Mouse (Mus musculus) kidney, embryonic 14.5 days (tissue): ENCODE results near the gene Krt81. TPM values are rescaled to one million over a fixed set of nuclear protein-coding genes. Genes with fewer than 3 reads are reported as not detected.

ENCODE experiments used
- ATAC-seq: fragments of 200-750 bp; cut with Nextera tagmentation; 2 replicates; pipeline ENCODE4 v1.8.0; 2017; ENCODE audit warnings: moderate number of reproducible peaks, mild to moderate bottlenecking, moderate TSS enrichment, moderate library complexity; ENCODE audit not compliant: low FRiP score, low TSS enrichment
- H3K27ac ChIP-seq: fragments of 300-500 bp; sonication (generic); 2 replicates; pipeline ENCODE4 v1.5.1; 2014; ENCODE audit warnings: low read depth, mild to moderate bottlenecking, low read length, moderate library complexity, mixed read lengths
- H3K27me3 ChIP-seq: fragments of 300-500 bp; sonication (generic); 2 replicates; pipeline ENCODE4 v1.6.1; 2014; ENCODE audit warnings: mild to moderate bottlenecking, low read length; ENCODE audit not compliant: control insufficient read depth, insufficient read depth
- H3K36me3 ChIP-seq: fragments of 300-500 bp; sonication (generic); 2 replicates; pipeline ENCODE4 v1.6.1; 2014; ENCODE audit warnings: low read length, mixed read lengths; ENCODE audit not compliant: control insufficient read depth, insufficient read depth
- H3K4me1 ChIP-seq: fragments of 300-500 bp; sonication (generic); 2 replicates; pipeline ENCODE4 v1.6.1; 2014; ENCODE audit warnings: low read length, mixed read lengths; ENCODE audit not compliant: control insufficient read depth, insufficient read depth
- H3K4me2 ChIP-seq: fragments of 300-500 bp; sonication (generic); replicated peaks from 2 replicates; pipeline ENCODE4 v1.6.1; 2014; ENCODE audit warnings: low read depth, mild to moderate bottlenecking, low read length
- H3K4me3 ChIP-seq: fragments of 300-500 bp; sonication (generic); 2 replicates; pipeline ENCODE4 v1.5.1; 2014; ENCODE audit warnings: mild to moderate bottlenecking, low read length
- H3K9ac ChIP-seq: fragments of 300-500 bp; sonication (generic); 2 replicates; pipeline ENCODE4 v1.6.1; 2014; ENCODE audit warnings: low read depth, mild to moderate bottlenecking, low read length, moderate library complexity
- H3K9me3 ChIP-seq: fragments of 300-500 bp; sonication (generic); 2 replicates; pipeline ENCODE4 v1.6.1; 2016; ENCODE audit warnings: low read length; ENCODE audit not compliant: control insufficient read depth
- WGBS: fragments of 180-500 bp; shearing (Covaris S2); extraction: QIAGEN DNeasy Blood & Tissue Kit; methylation state at CpG from one replicate; pipeline ENCODE4 v1.1.7; 2014; 5-methylcytosine and 5-hydroxymethylcytosine counted together
- polyA plus RNA-seq: library from polyadenylated mRNA; unstranded; fragments of >200 nt; fragmentation: Nextera tagmentation; extraction: Ambion mirVana; gene quantifications from 2 replicates; pipeline ENCODE4 v1.2.1, GENCODE M21; 2014

Gene Krt81
- polyA plus RNA-seq, 1 experiment from 2014 or later: not detected

DNA sequence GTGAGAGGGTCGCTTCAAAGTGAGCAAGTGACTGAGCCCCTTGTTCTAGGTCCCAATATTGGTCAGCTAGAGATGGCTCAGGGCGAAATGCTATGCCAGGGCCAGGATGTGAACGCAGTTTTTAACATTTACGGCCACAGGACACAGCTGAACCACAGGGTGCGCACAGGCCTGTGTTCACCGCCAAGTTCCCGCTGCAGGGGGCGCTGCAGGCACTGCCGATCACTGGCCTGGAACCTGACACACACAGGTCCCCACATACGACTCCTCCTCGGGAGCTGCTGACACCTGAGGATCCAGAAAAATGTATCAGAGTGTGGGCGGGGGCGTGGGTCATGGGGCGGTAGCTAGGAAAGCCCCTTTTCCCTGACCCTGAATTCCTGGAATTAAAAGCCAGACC, 4.3 kb downstream of the Krt81 start:
- Histone ChIP-seq H3K27ac (no peak overlapping the region), H3K4me2 (no peak overlapping the region), H3K27me3 (no peaks in the 10 kb centered on the region), H3K4me3 (no peak overlapping the region), H3K36me3 (no peaks in the 10 kb centered on the region), H3K9me3 (peaks cover 3% of the 10 kb centered on the region; the same call in 1 of the 2 replicates), H3K9ac (no peak overlapping the region), H3K4me1 (no peaks in the 10 kb centered on the region)
- 62% methylated on average over 14 of the region's 14 CpGs for WGBS
- ATAC-seq: no peak

GRCm38 (mm10) chr15:101458361-101458930, 5.1 kb downstream of the Krt81 start:
- 59% methylated on average over 16 of the region's 16 CpGs for WGBS
- H3K4me3 ChIP-seq: no peak overlapping the region
- no peaks in the 10 kb centered on the region for H3K4me1 ChIP-seq
- H3K9me3 ChIP-seq: peaks cover 3% of the 10 kb centered on the region; the same call in 1 of the 2 replicates
- H3K27me3 ChIP-seq: no peaks in the 10 kb centered on the region
- no peaks in the 10 kb centered on the region for H3K36me3 ChIP-seq
- no peak for ATAC-seq
- no peak overlapping the region for H3K4me2 ChIP-seq
- no peak overlapping the region for H3K27ac ChIP-seq
- no peak overlapping the region for H3K9ac ChIP-seq

DNA sequence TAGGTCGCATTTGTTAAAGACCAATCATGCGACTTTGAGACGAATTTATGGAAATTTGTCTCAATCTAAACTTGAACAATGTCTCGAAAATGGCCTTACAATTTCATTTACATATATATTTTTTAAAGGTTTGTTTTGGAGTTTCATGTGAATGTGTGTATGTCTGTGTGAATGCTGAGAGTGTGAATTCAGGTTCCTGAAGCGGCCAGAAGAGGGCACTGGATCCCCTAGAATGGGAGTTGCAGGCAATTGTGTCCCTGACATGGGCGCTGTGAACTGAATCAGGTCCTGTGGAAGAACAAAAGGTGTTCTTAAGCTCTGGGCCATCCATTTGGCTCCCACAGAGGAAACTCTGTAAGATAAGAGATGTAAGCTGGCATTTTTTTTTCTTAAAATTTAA, 7.7 kb downstream of the Krt81 start:
- Histone ChIP-seq H3K9me3 (peaks cover 3% of the 10 kb centered on the region; the same call in 1 of the 2 replicates), H3K36me3 (no peaks in the 10 kb centered on the region), H3K27ac (no peak overlapping the region), H3K27me3 (no peaks in the 10 kb centered on the region), H3K4me1 (no peaks in the 10 kb centered on the region), H3K9ac (no peak overlapping the region), H3K4me2 (no peak overlapping the region), H3K4me3 (no peak overlapping the region)
- 88% methylated on average over 6 of the region's 6 CpGs for WGBS
- ATAC-seq: no peak

DNA sequence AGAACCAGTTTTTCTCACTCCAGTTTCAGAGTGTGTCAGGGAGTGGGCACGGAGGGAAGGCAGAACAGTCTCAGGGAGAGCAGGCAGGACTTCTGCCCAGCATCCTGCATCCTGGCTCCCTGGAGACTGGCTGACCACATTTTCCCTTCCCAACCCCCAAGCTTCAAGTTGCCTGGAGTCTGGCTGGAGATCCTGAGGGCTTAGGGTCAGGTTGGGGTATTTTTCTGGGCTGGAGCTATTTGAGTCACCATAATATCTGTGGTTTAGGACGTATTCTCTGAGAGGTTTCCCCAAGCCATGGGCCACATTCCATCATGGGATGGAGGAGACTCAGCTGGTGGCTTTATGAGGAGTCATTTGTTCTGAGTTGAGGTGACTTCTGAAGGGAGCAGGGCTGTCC, 8.3 kb downstream of the Krt81 start:
- WGBS: 67% methylated on average over 2 of the region's 2 CpGs
- H3K9me3 ChIP-seq: peaks cover 3% of the 10 kb centered on the region; the same call in 1 of the 2 replicates
- H3K36me3 ChIP-seq: no peaks in the 10 kb centered on the region
- no peak overlapping the region for H3K4me2 ChIP-seq
- no peak overlapping the region for H3K4me3 ChIP-seq
- no peak overlapping the region for H3K9ac ChIP-seq
- H3K4me1 ChIP-seq: no peaks in the 10 kb centered on the region
- H3K27me3 ChIP-seq: no peaks in the 10 kb centered on the region
- H3K27ac ChIP-seq: no peak overlapping the region
- ATAC-seq: no peak

GRCm38 (mm10) chr15:101454774-101455173, 8.8 kb downstream of the Krt81 start:
- WGBS: 87% methylated on average over 8 of the region's 8 CpGs
- no peak overlapping the region for H3K9ac ChIP-seq
- no peaks in the 10 kb centered on the region for H3K4me1 ChIP-seq
- no peak overlapping the region for H3K4me3 ChIP-seq
- H3K27ac ChIP-seq: no peak overlapping the region
- peaks cover 3% of the 10 kb centered on the region; the same call in 1 of the 2 replicates for H3K9me3 ChIP-seq
- H3K4me2 ChIP-seq: no peak overlapping the region
- no peaks in the 10 kb centered on the region for H3K36me3 ChIP-seq
- no peaks in the 10 kb centered on the region for H3K27me3 ChIP-seq
- no peak for ATAC-seq

- no peak overlapping the region for H3K4me3 ChIP-seq
- H3K27me3 ChIP-seq: no peaks in the 10 kb centered on the region
- ATAC-seq: 0 out of 2 replicates have a peak, but pooled peaks have one; percentile 57
- no peaks in the 10 kb centered on the region for H3K4me1 ChIP-seq
- H3K9ac ChIP-seq: no peak overlapping the region
- H3K36me3 ChIP-seq: no peaks in the 10 kb centered on the region
- no peak overlapping the region for H3K27ac ChIP-seq
- no peak overlapping the region; the same call in 1 of the 2 replicates for H3K4me2 ChIP-seq
- peaks cover 3% of the 10 kb centered on the region; the same call in 1 of the 2 replicates for H3K9me3 ChIP-seq
- 3% methylated on average over 13 of the region's 13 CpGs for WGBS
These were observed 10.3 kb downstream of the Krt81 start for GRCm38 (mm10) chr15:101453093-101453736.

GRCm38 (mm10) chr15:101447444-101447843, 16.1 kb downstream of the Krt81 start, which contains the start of gene Krt88:
Gene Krt88 (plus strand): TSS chr15:101447744.
- 71% methylated on average over 2 of the region's 2 CpGs for whole genome bisulfite sequencing
- H3K36me3 ChIP-seq: no peaks in the 10 kb centered on the region
- ATAC-seq: no peak
- no peaks in the 10 kb centered on the region for H3K4me1 ChIP-seq
- no peak within 1 kb of the TSS for H3K4me3 ChIP-seq
- no peaks in the 10 kb centered on the region for H3K27me3 ChIP-seq
- H3K9me3 ChIP-seq: no peaks in the 10 kb centered on the region
- H3K9ac ChIP-seq: no peak within 1 kb of the TSS
- H3K4me2 ChIP-seq: no peak within 1 kb of the TSS
- H3K27ac ChIP-seq: no peak within 1 kb of the TSS

GRCm38 (mm10) chr15:101446572-101446971, 17.0 kb downstream of the Krt81 start:
- H3K27me3 ChIP-seq: no peaks in the 10 kb centered on the region
- ATAC-seq: no peak
- no peak overlapping the region for H3K27ac ChIP-seq
- no peaks in the 10 kb centered on the region for H3K9me3 ChIP-seq
- H3K4me1 ChIP-seq: no peaks in the 10 kb centered on the region
- H3K4me2 ChIP-seq: no peak overlapping the region
- no peak overlapping the region for H3K9ac ChIP-seq
- H3K36me3 ChIP-seq: no peaks in the 10 kb centered on the region
- 80% methylated on average over 11 of the region's 11 CpGs for WGBS
- H3K4me3 ChIP-seq: no peak overlapping the region

- H3K4me3 ChIP-seq: no peak overlapping the region
- no peak overlapping the region for H3K27ac ChIP-seq
- no peak for ATAC-seq
- no peak overlapping the region for H3K4me2 ChIP-seq
- peaks cover 31% of the 10 kb centered on the region for H3K27me3 ChIP-seq
- H3K4me1 ChIP-seq: 0 out of 2 replicates have a peak, but pooled peaks cover 2% of the 10 kb centered on the region
- H3K9me3 ChIP-seq: no peaks in the 10 kb centered on the region
- H3K9ac ChIP-seq: no peak overlapping the region
- no peaks in the 10 kb centered on the region for H3K36me3 ChIP-seq
- WGBS: 75% methylated on average over 4 of the region's 4 CpGs
These were observed 22.7 kb downstream of the Krt81 start for GRCm38 (mm10) chr15:101440837-101441236.
